Mouse (Mus musculus) olfactory bulb, adult 2 months (tissue): ENCODE results near the gene Cmtr2.

ENCODE experiments used
- CTCF ChIP-seq: fragments of 200-500 bp; IDR thresholded peaks from 2 replicates; pipeline ENCODE4 v1.5.1; 2012; ENCODE audit warnings: low read depth, mild to moderate bottlenecking, low read length, moderate library complexity; ENCODE audit not compliant: insufficient read depth
- POLR2A ChIP-seq: fragments of 200-500 bp; IDR thresholded peaks from 2 replicates; pipeline ENCODE4 v1.6.1; 2012; ENCODE audit warnings: mild to moderate bottlenecking, low read depth, low read length, moderate library complexity; ENCODE audit not compliant: insufficient read depth

GRCm38 (mm10) chr8:110215365-110215764, at the start of gene Cmtr2:
- TF ChIP-seq CTCF (no peak), POLR2A (no peak)
